In the genomic region with DNA sequence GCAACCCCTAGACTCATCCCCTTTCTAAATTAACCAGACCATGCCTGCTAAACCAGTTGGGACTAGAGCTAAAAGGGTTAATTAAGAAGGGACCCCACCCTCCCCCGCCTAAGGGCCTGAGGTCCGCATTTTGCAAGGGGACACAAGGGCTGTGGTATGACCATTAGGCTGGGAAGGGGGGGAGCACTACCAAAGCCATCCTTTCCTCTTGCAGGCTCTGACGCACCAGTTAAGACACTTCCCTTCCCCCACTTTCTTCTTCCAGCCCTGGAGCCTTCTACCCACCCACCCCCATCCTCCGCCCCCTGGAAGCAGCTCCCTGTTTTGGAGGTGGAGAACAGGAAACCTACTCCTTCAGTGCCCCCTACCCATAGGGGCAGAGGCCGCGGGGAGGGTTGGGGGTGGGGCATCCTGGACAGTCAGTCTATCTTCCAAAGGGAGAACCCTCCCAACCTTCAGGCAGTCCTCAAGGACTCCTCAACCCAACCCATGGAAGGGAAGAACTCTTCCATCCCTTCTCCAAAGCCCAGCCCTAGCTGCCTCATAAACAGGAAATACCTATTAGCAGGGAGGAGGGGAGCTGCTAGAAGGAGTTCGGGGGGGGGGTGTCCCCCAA, we compare ENCODE assay signal across 8 mouse cellular contexts. TPM values are rescaled to one million over a fixed set of nuclear protein-coding genes. Genes with fewer than 3 reads are reported as not detected.
DNase-seq lines count a peak whose midpoint lies in the region; ATAC-seq lines count a peak whose summit lies in the region.

No protein-coding gene starts in this region.

- no peaks in the 10 kb centered on the region for H3K9me3 ChIP-seq in forebrain, embryonic 11.5 days (ENCODE audit: control insufficient read depth, low read length)

- 4% methylated on average over 7 of the region's 7 CpGs for WGBS in forebrain, embryonic 11.5 days

- peak overlapping the region; percentile 78 for H3K4me2 ChIP-seq in forebrain, embryonic 11.5 days (ENCODE audit: low read depth, low read length, severe bottlenecking)

- peak; percentile 50 for DNase-seq in cerebellum, adult 11 months
- DNase-seq in cerebellum, adult 8-10 months = no peak
- peak; percentile 75 for DNase-seq in adrenal gland, postnatal 14 days
- peak; percentile 78 for DNase-seq in forebrain, embryonic 11.5 days (ENCODE audit: low spot score)
- peak; percentile 75 for DNase-seq in heart, postnatal 10 days
- DNase-seq in kidney, postnatal 4 days = peak; percentile 74 to 82
- DNase-seq in lung, postnatal 36 days = peak; percentile 80
- DNase-seq in right cerebral cortex, postnatal 14 days = peak; percentile 42

- H3K27me3 ChIP-seq in forebrain, embryonic 11.5 days (ENCODE audit: control insufficient read depth, insufficient read depth, low read length) = no peaks in the 10 kb centered on the region

- ATAC-seq in forebrain, embryonic 11.5 days (replicated peaks; ENCODE audit: low FRiP score) = peak; percentile 8

- H3K4me1 ChIP-seq in forebrain, embryonic 11.5 days (replicated peaks; ENCODE audit: control insufficient read depth, insufficient read depth, low read length) = peaks cover 32% of the 10 kb centered on the region

- intact Hi-C loops in heart, postnatal 10 days (cut with DNase I) = no loop called here

- peak overlapping the region; percentile 95 for H3K4me3 ChIP-seq in forebrain, embryonic 11.5 days (ENCODE audit: low read depth, low read length)

- H3K36me3 ChIP-seq in forebrain, embryonic 11.5 days (ENCODE audit: control insufficient read depth, insufficient read depth, low read length) = no peaks in the 10 kb centered on the region

- H3K9ac ChIP-seq in forebrain, embryonic 11.5 days (ENCODE audit: low read length) = peak overlapping the region; percentile 95

- H3K27ac ChIP-seq in forebrain, embryonic 11.5 days (ENCODE audit: low read depth, low read length) = peak overlapping the region; percentile 93

RNA-seq across cellular contexts. Expression of gene Ldb1, which starts 0.8 kb away (rescaled TPM):
- total RNA-seq in adrenal gland, postnatal 14 days (2021) = 63.1 and 82.7 TPM in 2 replicates
- 104 and 108 TPM in 2 replicates for polyA plus RNA-seq in forebrain, embryonic 11.5 days (2014; fragmentation: Nextera tagmentation; extraction: Ambion mirVana)
- total RNA-seq in heart, postnatal 10 days (2021) = 10 to 100 TPM; 62.2 to 72.5 TPM

RNA-seq across cellular contexts. Expression of gene Pprc1, which starts 1.1 kb away (rescaled TPM):
- 32.9 and 33.8 TPM in 2 replicates for total RNA-seq in adrenal gland, postnatal 14 days (2021)
- polyA plus RNA-seq in forebrain, embryonic 11.5 days (2014; fragmentation: Nextera tagmentation; extraction: Ambion mirVana) = 60.7 and 61.3 TPM in 2 replicates
- total RNA-seq in heart, postnatal 10 days (2021) = 10 to 100 TPM; 17.5 to 21.4 TPM

RNA-seq across cellular contexts. Expression of gene Nolc1, which starts 29.9 kb away (rescaled TPM):
- 59.2 and 62.9 TPM in 2 replicates for total RNA-seq in adrenal gland, postnatal 14 days (2021)
- polyA plus RNA-seq in forebrain, embryonic 11.5 days (2014; fragmentation: Nextera tagmentation; extraction: Ambion mirVana) = 132 and 133 TPM in 2 replicates
- total RNA-seq in heart, postnatal 10 days (2021) = 10 to 100 TPM; 25.1 to 27.2 TPM

RNA-seq across cellular contexts. Expression of gene Hps6, which starts 42.5 kb away (rescaled TPM):
- total RNA-seq in adrenal gland, postnatal 14 days (2021) = 10.7 and 11.3 TPM in 2 replicates
- polyA plus RNA-seq in forebrain, embryonic 11.5 days (2014; fragmentation: Nextera tagmentation; extraction: Ambion mirVana) = 2.5 and 3.7 TPM in 2 replicates
- total RNA-seq in heart, postnatal 10 days (2021) = 1 to 10 TPM; 6.1 to 6.5 TPM

RNA-seq across cellular contexts. Expression of gene Armh3, which starts 47.5 kb away (rescaled TPM):
- 15.3 and 17.0 TPM in 2 replicates for total RNA-seq in adrenal gland, postnatal 14 days (2021)
- 17.2 and 19.4 TPM in 2 replicates for polyA plus RNA-seq in forebrain, embryonic 11.5 days (2014; fragmentation: Nextera tagmentation; extraction: Ambion mirVana)
- 10 to 100 TPM; 16.7 to 17.2 TPM for total RNA-seq in heart, postnatal 10 days (2021)
